Comparison of ENCODE assay signal across 21 mouse cellular contexts in genomic region chr19:10856520-10856919, GRCm38 (mm10). TPM values are rescaled to one million over a fixed set of nuclear protein-coding genes. Genes with fewer than 3 reads are reported as not detected.
DNase-seq lines count a peak whose midpoint lies in the region; ATAC-seq lines count a peak whose summit lies in the region.
"Had no signal": no experiment of that assay in that cellular context is flagged by ENCODE, and none has a peak within 500 bp of the region (broad histone marks: within the 10 kb centered on the region; RNA-seq: fewer than 3 reads in every experiment).

No protein-coding gene starts in this region.

- H3K36me3 ChIP-seq in embryonic facial prominence, embryonic 13.5 days, result peaks cover 61% of the 10 kb centered on the region
- peaks cover 72% of the 10 kb centered on the region for H3K36me3 ChIP-seq in embryonic facial prominence, embryonic 10.5 days (replicated peaks)
- H3K36me3 ChIP-seq in limb, embryonic 15.5 days, result peaks cover 51% of the 10 kb centered on the region
- peaks cover 71% of the 10 kb centered on the region for H3K36me3 ChIP-seq in limb, embryonic 10.5 days
- peaks cover 43% of the 10 kb centered on the region for H3K36me3 ChIP-seq in hindbrain, embryonic 15.5 days
- peaks cover 30% of the 10 kb centered on the region for H3K36me3 ChIP-seq in midbrain, embryonic 16.5 days (ENCODE audit: control insufficient read depth, insufficient read depth, low read length)
- peaks cover 51% of the 10 kb centered on the region for H3K36me3 ChIP-seq in kidney, embryonic 14.5 days (ENCODE audit: control insufficient read depth, insufficient read depth, low read length)
- H3K36me3 ChIP-seq: liver, embryonic 15.5 days had no signal

- H3K27me3 ChIP-seq in embryonic facial prominence, embryonic 13.5 days, result no peaks in the 10 kb centered on the region
- H3K27me3 ChIP-seq in embryonic facial prominence, embryonic 10.5 days (replicated peaks; ENCODE audit: low read depth, poor library complexity, severe bottlenecking), result no peaks in the 10 kb centered on the region
- H3K27me3 ChIP-seq in limb, embryonic 15.5 days, result no peaks in the 10 kb centered on the region
- H3K27me3 ChIP-seq in limb, embryonic 10.5 days (ENCODE audit: low read depth, poor library complexity, severe bottlenecking), result no peaks in the 10 kb centered on the region
- H3K27me3 ChIP-seq in hindbrain, embryonic 15.5 days, result no peaks in the 10 kb centered on the region
- no peaks in the 10 kb centered on the region for H3K27me3 ChIP-seq in midbrain, embryonic 16.5 days (ENCODE audit: control insufficient read depth, insufficient read depth, low read depth, low read length)
- no peaks in the 10 kb centered on the region for H3K27me3 ChIP-seq in kidney, embryonic 14.5 days (ENCODE audit: control insufficient read depth, insufficient read depth, low read length)
- H3K27me3 ChIP-seq: liver, embryonic 15.5 days; Patski had no signal

- H3K27ac ChIP-seq in embryonic facial prominence, embryonic 13.5 days, result peak overlapping the region; percentile 33; the same call in 1 of the 2 replicates
- H3K27ac ChIP-seq in embryonic facial prominence, embryonic 10.5 days (replicated peaks), result no peak overlapping the region
- H3K27ac ChIP-seq in limb, embryonic 15.5 days, result peak overlapping the region; percentile 57
- H3K27ac ChIP-seq in limb, embryonic 10.5 days, result no peak overlapping the region
- H3K27ac ChIP-seq in hindbrain, embryonic 15.5 days (replicated peaks), result no peak overlapping the region
- H3K27ac ChIP-seq in midbrain, embryonic 16.5 days (ENCODE audit: low read length), result no peak overlapping the region
- no peak overlapping the region for H3K27ac ChIP-seq in kidney, embryonic 14.5 days (ENCODE audit: low read depth, low read length)
- H3K27ac ChIP-seq: liver, embryonic 15.5 days had no signal

- no peaks in the 10 kb centered on the region for H3K9me3 ChIP-seq in embryonic facial prominence, embryonic 13.5 days
- H3K9me3 ChIP-seq in embryonic facial prominence, embryonic 10.5 days, result no peaks in the 10 kb centered on the region
- no peaks in the 10 kb centered on the region for H3K9me3 ChIP-seq in limb, embryonic 15.5 days
- no peaks in the 10 kb centered on the region for H3K9me3 ChIP-seq in limb, embryonic 10.5 days (replicated peaks)
- no peaks in the 10 kb centered on the region for H3K9me3 ChIP-seq in hindbrain, embryonic 15.5 days
- H3K9me3 ChIP-seq in midbrain, embryonic 16.5 days (replicated peaks; ENCODE audit: control insufficient read depth, low read length, poor library complexity, severe bottlenecking), result no peaks in the 10 kb centered on the region
- H3K9me3 ChIP-seq in kidney, embryonic 14.5 days (ENCODE audit: control insufficient read depth, low read length), result no peaks in the 10 kb centered on the region
- H3K9me3 ChIP-seq: liver, embryonic 15.5 days had no signal

- DNase-seq in embryonic facial prominence, embryonic 10.5 days (ENCODE audit: low spot score), result no peak
- no peak for DNase-seq in limb, embryonic 10.5 days (ENCODE audit: low spot score)
- DNase-seq: adrenal gland, postnatal 10 days; cerebellum, adult 11-12 months; cerebellum, postnatal 36 days; heart, adult 18-20 months; heart, postnatal 4 days had no signal

- ATAC-seq in embryonic facial prominence, embryonic 13.5 days (ENCODE audit: insufficient number of reproducible peaks, insufficient read depth, low FRiP score, low TSS enrichment, low read depth), result no peak
- ATAC-seq in limb, embryonic 15.5 days (ENCODE audit: insufficient number of reproducible peaks, low FRiP score, low TSS enrichment, low read depth), result no peak
- ATAC-seq in hindbrain, embryonic 15.5 days (ENCODE audit: low FRiP score, low read depth), result peak; percentile 36; the same call in 1 of the 2 replicates
- ATAC-seq in midbrain, embryonic 16.5 days, result peak; percentile 46
- no peak for ATAC-seq in kidney, embryonic 14.5 days (ENCODE audit: low FRiP score, low TSS enrichment)
- ATAC-seq in megakaryocyte-erythroid progenitor cell, adult 5-6 weeks (replicated peaks; ENCODE audit: low FRiP score, low TSS enrichment, poor library complexity, severe bottlenecking), result no peak
- ATAC-seq: activated CD4-positive, CD25-positive, alpha-beta regulatory T cell, adult 4 months; CD4-positive, CD25-positive, alpha-beta regulatory T cell, adult 4 months; intestine, embryonic 16.5 days; Patski had no signal

- WGBS in embryonic facial prominence, embryonic 13.5 days, result 39% methylated on average over 2 of the region's 2 CpGs
- 64% methylated on average over 2 of the region's 2 CpGs for WGBS in embryonic facial prominence, embryonic 10.5 days
- WGBS in limb, embryonic 15.5 days, result 47% methylated on average over 2 of the region's 2 CpGs
- 73% methylated on average over 2 of the region's 2 CpGs for WGBS in limb, embryonic 10.5 days
- 41% methylated on average over 2 of the region's 2 CpGs for WGBS in hindbrain, embryonic 15.5 days
- 49% methylated on average over 2 of the region's 2 CpGs for WGBS in midbrain, embryonic 16.5 days
- WGBS in kidney, embryonic 14.5 days, result 62% methylated on average over 2 of the region's 2 CpGs

- no peak overlapping the region for H3K9ac ChIP-seq in embryonic facial prominence, embryonic 13.5 days
- no peak overlapping the region for H3K9ac ChIP-seq in limb, embryonic 15.5 days
- no peak overlapping the region for H3K9ac ChIP-seq in hindbrain, embryonic 15.5 days
- H3K9ac ChIP-seq in midbrain, embryonic 16.5 days (ENCODE audit: low read depth, low read length), result no peak overlapping the region
- no peak overlapping the region for H3K9ac ChIP-seq in kidney, embryonic 14.5 days (ENCODE audit: low read depth, low read length)
- H3K9ac ChIP-seq: liver, embryonic 15.5 days had no signal

- H3K4me3 ChIP-seq in embryonic facial prominence, embryonic 13.5 days, result no peak overlapping the region
- no peak overlapping the region for H3K4me3 ChIP-seq in embryonic facial prominence, embryonic 10.5 days
- H3K4me3 ChIP-seq in limb, embryonic 15.5 days, result no peak overlapping the region
- H3K4me3 ChIP-seq in limb, embryonic 10.5 days, result no peak overlapping the region
- no peak overlapping the region for H3K4me3 ChIP-seq in hindbrain, embryonic 15.5 days
- H3K4me3 ChIP-seq in midbrain, embryonic 16.5 days (ENCODE audit: low read depth, low read length), result no peak overlapping the region
- no peak overlapping the region for H3K4me3 ChIP-seq in kidney, embryonic 14.5 days (ENCODE audit: low read length)
- H3K4me3 ChIP-seq: liver, embryonic 15.5 days had no signal

- H3K4me1 ChIP-seq in embryonic facial prominence, embryonic 13.5 days, result no peaks in the 10 kb centered on the region; the same call in 1 of the 2 replicates
- no peaks in the 10 kb centered on the region for H3K4me1 ChIP-seq in embryonic facial prominence, embryonic 10.5 days
- H3K4me1 ChIP-seq in limb, embryonic 15.5 days, result no peaks in the 10 kb centered on the region
- peaks cover 5% of the 10 kb centered on the region for H3K4me1 ChIP-seq in limb, embryonic 10.5 days
- H3K4me1 ChIP-seq in hindbrain, embryonic 15.5 days (replicated peaks), result no peaks in the 10 kb centered on the region
- no peaks in the 10 kb centered on the region for H3K4me1 ChIP-seq in midbrain, embryonic 16.5 days (ENCODE audit: control insufficient read depth, insufficient read depth, low read length)
- H3K4me1 ChIP-seq in kidney, embryonic 14.5 days (ENCODE audit: control insufficient read depth, insufficient read depth, low read length), result no peaks in the 10 kb centered on the region
- H3K4me1 ChIP-seq: liver, embryonic 15.5 days had no signal

- no peak overlapping the region for H3K4me2 ChIP-seq in embryonic facial prominence, embryonic 13.5 days
- H3K4me2 ChIP-seq in limb, embryonic 15.5 days, result no peak overlapping the region
- no peak overlapping the region for H3K4me2 ChIP-seq in hindbrain, embryonic 15.5 days
- H3K4me2 ChIP-seq in midbrain, embryonic 16.5 days (ENCODE audit: low read length), result no peak overlapping the region
- H3K4me2 ChIP-seq in kidney, embryonic 14.5 days (replicated peaks; ENCODE audit: low read depth, low read length), result no peak overlapping the region
- H3K4me2 ChIP-seq: liver, embryonic 15.5 days had no signal

RNA-seq across cellular contexts. Expression of gene Tmem132a, which starts 13.2 kb away (rescaled TPM):
- 99.9 and 107 TPM in 2 replicates for polyA plus RNA-seq in embryonic facial prominence, embryonic 13.5 days (2015; fragmentation: Nextera tagmentation; extraction: Ambion mirVana)
- polyA plus RNA-seq in embryonic facial prominence, embryonic 10.5 days (2016; fragmentation: Nextera tagmentation; extraction: Ambion mirVana), result 139 and 142 TPM in 2 replicates
- 65.2 and 67.4 TPM in 2 replicates for polyA plus RNA-seq in limb, embryonic 15.5 days (2015; fragmentation: Nextera tagmentation; extraction: Ambion mirVana)
- polyA plus RNA-seq in limb, embryonic 10.5 days (2016; fragmentation: Nextera tagmentation; extraction: Ambion mirVana), result 151 and 160 TPM in 2 replicates
- polyA plus RNA-seq in hindbrain, embryonic 15.5 days (2015; fragmentation: Nextera tagmentation; extraction: Ambion mirVana), result 171 and 188 TPM in 2 replicates
- 242 and 267 TPM in 2 replicates for polyA plus RNA-seq in midbrain, embryonic 16.5 days (2015; fragmentation: Nextera tagmentation; extraction: Ambion mirVana)
- 65.2 and 71.5 TPM in 2 replicates for polyA plus RNA-seq in kidney, embryonic 14.5 days (2014; fragmentation: Nextera tagmentation; extraction: Ambion mirVana)
- 0.10 and 2.4 TPM in 2 replicates for total RNA-seq in megakaryocyte-erythroid progenitor cell, adult 5-6 weeks (2014; fragmentation: Nextera tagmentation)
- total RNA-seq in megakaryocyte-erythroid progenitor cell, adult 5-6 weeks (2017), result 0.23 and 0.56 TPM in 2 replicates

RNA-seq across cellular contexts. Expression of gene Slc15a3, which starts 17.0 kb away (rescaled TPM):
- 0.34 and 0.41 TPM in 2 replicates for polyA plus RNA-seq in embryonic facial prominence, embryonic 13.5 days (2015; fragmentation: Nextera tagmentation; extraction: Ambion mirVana)
- polyA plus RNA-seq in embryonic facial prominence, embryonic 10.5 days (2016; fragmentation: Nextera tagmentation; extraction: Ambion mirVana), result 0.43 and 0.77 TPM in 2 replicates
- polyA plus RNA-seq in limb, embryonic 15.5 days (2015; fragmentation: Nextera tagmentation; extraction: Ambion mirVana), result 5.0 and 5.1 TPM in 2 replicates
- 0.20 and 0.28 TPM in 2 replicates for polyA plus RNA-seq in limb, embryonic 10.5 days (2016; fragmentation: Nextera tagmentation; extraction: Ambion mirVana)
- polyA plus RNA-seq in hindbrain, embryonic 15.5 days (2015; fragmentation: Nextera tagmentation; extraction: Ambion mirVana), result 0.30 and 0.47 TPM in 2 replicates
- polyA plus RNA-seq in midbrain, embryonic 16.5 days (2015; fragmentation: Nextera tagmentation; extraction: Ambion mirVana), result 0.27 and 0.30 TPM in 2 replicates
- 0.44 and 0.69 TPM in 2 replicates for polyA plus RNA-seq in kidney, embryonic 14.5 days (2014; fragmentation: Nextera tagmentation; extraction: Ambion mirVana)
- 0.50 and 0.99 TPM in 2 replicates for total RNA-seq in megakaryocyte-erythroid progenitor cell, adult 5-6 weeks (2014; fragmentation: Nextera tagmentation)
- 0.56 TPM in 1 of 2 replicates, not detected in the other for total RNA-seq in megakaryocyte-erythroid progenitor cell, adult 5-6 weeks (2017)

RNA-seq across cellular contexts. Expression of gene Tmem109, which starts 25.3 kb away (rescaled TPM):
- 82.6 and 87.1 TPM in 2 replicates for polyA plus RNA-seq in embryonic facial prominence, embryonic 13.5 days (2015; fragmentation: Nextera tagmentation; extraction: Ambion mirVana)
- polyA plus RNA-seq in embryonic facial prominence, embryonic 10.5 days (2016; fragmentation: Nextera tagmentation; extraction: Ambion mirVana), result 60.8 and 63.7 TPM in 2 replicates
- 138 and 163 TPM in 2 replicates for polyA plus RNA-seq in limb, embryonic 15.5 days (2015; fragmentation: Nextera tagmentation; extraction: Ambion mirVana)
- polyA plus RNA-seq in limb, embryonic 10.5 days (2016; fragmentation: Nextera tagmentation; extraction: Ambion mirVana), result 71.7 and 72.3 TPM in 2 replicates
- 45.6 and 46.2 TPM in 2 replicates for polyA plus RNA-seq in hindbrain, embryonic 15.5 days (2015; fragmentation: Nextera tagmentation; extraction: Ambion mirVana)
- 47.0 TPM in 2 replicates for polyA plus RNA-seq in midbrain, embryonic 16.5 days (2015; fragmentation: Nextera tagmentation; extraction: Ambion mirVana)
- 87.6 and 90.9 TPM in 2 replicates for polyA plus RNA-seq in kidney, embryonic 14.5 days (2014; fragmentation: Nextera tagmentation; extraction: Ambion mirVana)
- total RNA-seq in megakaryocyte-erythroid progenitor cell, adult 5-6 weeks (2014; fragmentation: Nextera tagmentation), result 23.4 and 41.0 TPM in 2 replicates
- 11.1 and 21.7 TPM in 2 replicates for total RNA-seq in megakaryocyte-erythroid progenitor cell, adult 5-6 weeks (2017)

RNA-seq across cellular contexts. Expression of gene Cd6, which starts 26.7 kb away (rescaled TPM):
- polyA plus RNA-seq in embryonic facial prominence, embryonic 13.5 days (2015; fragmentation: Nextera tagmentation; extraction: Ambion mirVana), result 0.08 and 0.15 TPM in 2 replicates
- polyA plus RNA-seq in embryonic facial prominence, embryonic 10.5 days (2016; fragmentation: Nextera tagmentation; extraction: Ambion mirVana), result 0.09 and 0.15 TPM in 2 replicates
- not detected in 2 replicates for polyA plus RNA-seq in limb, embryonic 15.5 days (2015; fragmentation: Nextera tagmentation; extraction: Ambion mirVana)
- polyA plus RNA-seq in limb, embryonic 10.5 days (2016; fragmentation: Nextera tagmentation; extraction: Ambion mirVana), result 0.05 TPM in 1 of 2 replicates, not detected in the other
- 0.10 TPM in 1 of 2 replicates, not detected in the other for polyA plus RNA-seq in hindbrain, embryonic 15.5 days (2015; fragmentation: Nextera tagmentation; extraction: Ambion mirVana)
- 0.06 TPM in 1 of 2 replicates, not detected in the other for polyA plus RNA-seq in midbrain, embryonic 16.5 days (2015; fragmentation: Nextera tagmentation; extraction: Ambion mirVana)
- polyA plus RNA-seq in kidney, embryonic 14.5 days (2014; fragmentation: Nextera tagmentation; extraction: Ambion mirVana), result 0.09 TPM in 1 of 2 replicates, not detected in the other
- 2.4 and 3.2 TPM in 2 replicates for total RNA-seq in megakaryocyte-erythroid progenitor cell, adult 5-6 weeks (2014; fragmentation: Nextera tagmentation)
- total RNA-seq in megakaryocyte-erythroid progenitor cell, adult 5-6 weeks (2017), result not detected in 2 replicates
- total RNA-seq: gastrocnemius, adult 8-10 months had no signal
- polyA plus RNA-seq: heart, embryonic 14.5 days; kidney, embryonic 16.5 days; liver, embryonic 15.5 days had no signal

RNA-seq across cellular contexts. Expression of gene Prpf19, which starts 38.5 kb away (rescaled TPM):
- polyA plus RNA-seq in embryonic facial prominence, embryonic 13.5 days (2015; fragmentation: Nextera tagmentation; extraction: Ambion mirVana), result 45.3 and 47.5 TPM in 2 replicates
- 38.9 and 42.0 TPM in 2 replicates for polyA plus RNA-seq in embryonic facial prominence, embryonic 10.5 days (2016; fragmentation: Nextera tagmentation; extraction: Ambion mirVana)
- 35.7 and 40.6 TPM in 2 replicates for polyA plus RNA-seq in limb, embryonic 15.5 days (2015; fragmentation: Nextera tagmentation; extraction: Ambion mirVana)
- polyA plus RNA-seq in limb, embryonic 10.5 days (2016; fragmentation: Nextera tagmentation; extraction: Ambion mirVana), result 47.2 and 51.5 TPM in 2 replicates
- polyA plus RNA-seq in hindbrain, embryonic 15.5 days (2015; fragmentation: Nextera tagmentation; extraction: Ambion mirVana), result 43.3 and 44.1 TPM in 2 replicates
- 38.9 and 40.1 TPM in 2 replicates for polyA plus RNA-seq in midbrain, embryonic 16.5 days (2015; fragmentation: Nextera tagmentation; extraction: Ambion mirVana)
- 61.0 and 75.7 TPM in 2 replicates for polyA plus RNA-seq in kidney, embryonic 14.5 days (2014; fragmentation: Nextera tagmentation; extraction: Ambion mirVana)
- 148 and 173 TPM in 2 replicates for total RNA-seq in megakaryocyte-erythroid progenitor cell, adult 5-6 weeks (2014; fragmentation: Nextera tagmentation)
- total RNA-seq in megakaryocyte-erythroid progenitor cell, adult 5-6 weeks (2017), result 145 and 393 TPM in 2 replicates

Comparison
In these comparisons a context has a peak if more than half of its experiments do, and no peak if none do; other contexts are left out.
1. H3K27ac ChIP-seq: peak in embryonic facial prominence, embryonic 13.5 days (single experiment) and limb, embryonic 15.5 days (single experiment); none in embryonic facial prominence, embryonic 10.5 days (single experiment), limb, embryonic 10.5 days (single experiment), hindbrain, embryonic 15.5 days (single experiment), midbrain, embryonic 16.5 days (single experiment) and kidney, embryonic 14.5 days (single experiment).
2. ATAC-seq: peak in hindbrain, embryonic 15.5 days (single experiment) and midbrain, embryonic 16.5 days (single experiment); none in embryonic facial prominence, embryonic 13.5 days (single experiment), limb, embryonic 15.5 days (single experiment), kidney, embryonic 14.5 days (single experiment) and megakaryocyte-erythroid progenitor cell, adult 5-6 weeks (single experiment).